Mouse (Mus musculus) megakaryocyte, embryonic 14.5 days (primary cell): ENCODE results near the gene Wnk2.

Experiments used
- FLI1 ChIP-seq: IDR thresholded peaks from 2 replicates; pipeline ENCODE4 v1.6.1; 2012; ENCODE audit warnings: low read length, inconsistent platforms, mixed read lengths
- GATA1 ChIP-seq: IDR thresholded peaks from 3 replicates; pipeline ENCODE4 v1.6.1; 2012; ENCODE audit warnings: mixed read lengths, low read length, inconsistent platforms, borderline replicate concordance

- TF ChIP-seq FLI1 (no peak), GATA1 (peak; percentile 96)
Observed at GRCm38 (mm10) chr13:49187288-49188218, 39.7 kb upstream of the Wnk2 start, which contains the start of gene Ninj1.
